Mouse (Mus musculus): ENCODE results near the gene 2310009B15Rik. TPM values are rescaled to one million over a fixed set of nuclear protein-coding genes. Genes with fewer than 3 reads are reported as not detected.

Gene 2310009B15Rik
- polyA plus RNA-seq, 1 experiment from 2014 or later, result 65.0 TPM

- Histone ChIP-seq H3K9me3 (no peaks in the 10 kb centered on the region), H3K4me3 (replicated peaks) (no peak overlapping the region), H3K9ac (replicated peaks) (no peak overlapping the region; the same call in 1 of the 2 replicates), H3K4me1 (replicated peaks) (peaks cover 52% of the 10 kb centered on the region), H3K4me2 (peak overlapping the region; percentile 71), H3K27me3 (peaks cover 64% of the 10 kb centered on the region), H3K36me3 (peaks cover 10% of the 10 kb centered on the region; the same call in 1 of the 2 replicates), H3K27ac (no peak overlapping the region)
- 5% methylated on average over 8 of the region's 8 CpGs for WGBS
- no peak for ATAC-seq (ENCODE audit: insufficient number of reproducible peaks, insufficient read depth, low FRiP score, low TSS enrichment, low read depth)
These were observed 7.0 kb downstream of the 2310009B15Rik start for GRCm38 (mm10) chr1:138849531-138850160.

GRCm38 (mm10) chr1:138848511-138849109, 8.0 kb downstream of the 2310009B15Rik start, which contains the start of gene Lhx9:
TSS of gene Lhx9 (minus strand) at chr1:138848577.
- Histone ChIP-seq H3K4me3 (replicated peaks) (peak within 1 kb of the TSS; percentile 45), H3K9me3 (no peaks in the 10 kb centered on the region), H3K27me3 (peaks cover 70% of the 10 kb centered on the region), H3K4me1 (replicated peaks) (peaks cover 49% of the 10 kb centered on the region), H3K4me2 (peak within 1 kb of the TSS; percentile 71), H3K36me3 (peaks cover 10% of the 10 kb centered on the region; the same call in 1 of the 2 replicates), H3K27ac (peak within 1 kb of the TSS; percentile 84), H3K9ac (replicated peaks) (peak within 1 kb of the TSS; percentile 63)
- peak; percentile 69 for ATAC-seq (ENCODE audit: insufficient number of reproducible peaks, insufficient read depth, low FRiP score, low TSS enrichment, low read depth)
- under 1% methylated on average over 33 of the region's 33 CpGs for WGBS

- peak overlapping the region; percentile 63 for H3K9ac ChIP-seq (replicated peaks)
- peak; percentile 16; the same call in 1 of the 2 replicates for ATAC-seq (ENCODE audit: insufficient number of reproducible peaks, insufficient read depth, low FRiP score, low TSS enrichment, low read depth)
- no peaks in the 10 kb centered on the region for H3K9me3 ChIP-seq
- H3K4me1 ChIP-seq (replicated peaks), result peaks cover 50% of the 10 kb centered on the region
- H3K27me3 ChIP-seq, result peaks cover 70% of the 10 kb centered on the region
- H3K27ac ChIP-seq, result peak overlapping the region; percentile 84
- H3K4me2 ChIP-seq, result peak overlapping the region; percentile 71
- peaks cover 10% of the 10 kb centered on the region; the same call in 1 of the 2 replicates for H3K36me3 ChIP-seq
- WGBS, result 0% methylated on average over 16 of the region's 16 CpGs
- H3K4me3 ChIP-seq (replicated peaks), result peak overlapping the region; percentile 45
These were observed 8.6 kb downstream of the 2310009B15Rik start for GRCm38 (mm10) chr1:138848026-138848425.

- no peaks in the 10 kb centered on the region for H3K9me3 ChIP-seq
- WGBS, result under 1% methylated on average over 21 of the region's 21 CpGs
- H3K36me3 ChIP-seq, result peaks cover 10% of the 10 kb centered on the region; the same call in 1 of the 2 replicates
- H3K4me3 ChIP-seq (replicated peaks), result peak overlapping the region; percentile 45
- ATAC-seq (ENCODE audit: insufficient number of reproducible peaks, insufficient read depth, low FRiP score, low TSS enrichment, low read depth), result no peak
- H3K4me1 ChIP-seq (replicated peaks), result peaks cover 46% of the 10 kb centered on the region
- H3K27ac ChIP-seq, result peak overlapping the region; percentile 84
- H3K4me2 ChIP-seq, result peak overlapping the region; percentile 71
- H3K9ac ChIP-seq (replicated peaks), result peak overlapping the region; percentile 63
- peaks cover 70% of the 10 kb centered on the region for H3K27me3 ChIP-seq
These were observed 9.5 kb downstream of the 2310009B15Rik start for GRCm38 (mm10) chr1:138847146-138847545.

- peaks cover 46% of the 10 kb centered on the region for H3K4me1 ChIP-seq (replicated peaks)
These were observed 10.1 kb downstream of the 2310009B15Rik start for GRCm38 (mm10) chr1:138846581-138846980.

GRCm38 (mm10) chr1:138846131-138846530, 10.5 kb downstream of the 2310009B15Rik start:
- Histone ChIP-seq H3K4me1 (replicated peaks) (peaks cover 46% of the 10 kb centered on the region), H3K9me3 (no peaks in the 10 kb centered on the region), H3K27ac (peak overlapping the region; percentile 77), H3K4me3 (replicated peaks) (peak overlapping the region; percentile 45), H3K27me3 (peaks cover 64% of the 10 kb centered on the region), H3K36me3 (peaks cover 3% of the 10 kb centered on the region; the same call in 1 of the 2 replicates), H3K9ac (replicated peaks) (peak overlapping the region; percentile 63), H3K4me2 (peak overlapping the region; percentile 71)
- 6% methylated on average over 12 of the region's 12 CpGs for WGBS
- ATAC-seq (ENCODE audit: insufficient number of reproducible peaks, insufficient read depth, low FRiP score, low TSS enrichment, low read depth), result no peak

More at GRCm38 (mm10) chr1:138846581-138846980, 10.1 kb downstream of the 2310009B15Rik start:
- Histone ChIP-seq H3K4me3 (replicated peaks) (peak overlapping the region; percentile 45), H3K4me2 (peak overlapping the region; percentile 71), H3K27ac (peak overlapping the region; percentile 77; the same call in 1 of the 2 replicates), H3K27me3 (peaks cover 68% of the 10 kb centered on the region), H3K9me3 (no peaks in the 10 kb centered on the region), H3K36me3 (peaks cover 8% of the 10 kb centered on the region; the same call in 1 of the 2 replicates), H3K9ac (replicated peaks) (peak overlapping the region; percentile 63)
- 5% methylated on average over 9 of the region's 9 CpGs for WGBS
- ATAC-seq (ENCODE audit: insufficient number of reproducible peaks, insufficient read depth, low FRiP score, low TSS enrichment, low read depth), result no peak

GRCm38 (mm10) chr1:138845481-138845880, 11.2 kb downstream of the 2310009B15Rik start:
- peak overlapping the region; percentile 63; the same call in 1 of the 2 replicates for H3K9ac ChIP-seq (replicated peaks)
- H3K4me1 ChIP-seq (replicated peaks), result peaks cover 43% of the 10 kb centered on the region
- no peaks in the 10 kb centered on the region for H3K9me3 ChIP-seq
- ATAC-seq (ENCODE audit: insufficient number of reproducible peaks, insufficient read depth, low FRiP score, low TSS enrichment, low read depth), result no peak
- no peaks in the 10 kb centered on the region for H3K36me3 ChIP-seq
- peak overlapping the region; percentile 71 for H3K4me2 ChIP-seq
- WGBS, result 24% methylated on average over 3 of the region's 3 CpGs
- H3K27ac ChIP-seq, result peak overlapping the region; percentile 77; the same call in 1 of the 2 replicates
- H3K27me3 ChIP-seq, result peaks cover 57% of the 10 kb centered on the region
- peak overlapping the region; percentile 45 for H3K4me3 ChIP-seq (replicated peaks)

- no peak; the same call in 1 of the 2 replicates for ATAC-seq (ENCODE audit: insufficient number of reproducible peaks, insufficient read depth, low FRiP score, low TSS enrichment, low read depth)
- no peaks in the 10 kb centered on the region for H3K9me3 ChIP-seq
- peak overlapping the region; percentile 98 for H3K27ac ChIP-seq
- peak overlapping the region; percentile 71 for H3K4me2 ChIP-seq
- peaks cover 59% of the 10 kb centered on the region for H3K27me3 ChIP-seq
- 5% methylated on average over 3 of the region's 3 CpGs for WGBS
- peaks cover 48% of the 10 kb centered on the region for H3K4me1 ChIP-seq (replicated peaks)
- peaks cover 4% of the 10 kb centered on the region; the same call in 1 of the 2 replicates for H3K36me3 ChIP-seq
- peak overlapping the region; percentile 98 for H3K9ac ChIP-seq (replicated peaks)
- H3K4me3 ChIP-seq (replicated peaks), result peak overlapping the region; percentile 69
These were observed 12.5 kb downstream of the 2310009B15Rik start for GRCm38 (mm10) chr1:138844166-138844565.

GRCm38 (mm10) chr1:138843361-138844091, 13.1 kb downstream of the 2310009B15Rik start:
- peaks cover 46% of the 10 kb centered on the region for H3K4me1 ChIP-seq (replicated peaks)
- H3K9ac ChIP-seq (replicated peaks), result peak overlapping the region; percentile 98
- WGBS, result 1% methylated on average over 35 of the region's 35 CpGs
- H3K36me3 ChIP-seq, result peaks cover 4% of the 10 kb centered on the region; the same call in 1 of the 2 replicates
- peak overlapping the region; percentile 69 for H3K4me3 ChIP-seq (replicated peaks)
- H3K9me3 ChIP-seq, result no peaks in the 10 kb centered on the region
- H3K4me2 ChIP-seq, result peak overlapping the region; percentile 71
- H3K27me3 ChIP-seq, result peaks cover 55% of the 10 kb centered on the region
- 0 out of 2 replicates have a peak, but pooled peaks have one; percentile 11 for ATAC-seq (ENCODE audit: insufficient number of reproducible peaks, insufficient read depth, low FRiP score, low TSS enrichment, low read depth)
- H3K27ac ChIP-seq, result peak overlapping the region; percentile 98

- Histone ChIP-seq H3K9ac (replicated peaks) (peak overlapping the region; percentile 98), H3K9me3 (no peaks in the 10 kb centered on the region), H3K4me3 (replicated peaks) (peak overlapping the region; percentile 69), H3K4me1 (replicated peaks) (peaks cover 46% of the 10 kb centered on the region), H3K27ac (peak overlapping the region; percentile 98), H3K36me3 (peaks cover 4% of the 10 kb centered on the region; the same call in 1 of the 2 replicates), H3K27me3 (peaks cover 55% of the 10 kb centered on the region), H3K4me2 (peak overlapping the region; percentile 71)
- ATAC-seq (ENCODE audit: insufficient number of reproducible peaks, insufficient read depth, low FRiP score, low TSS enrichment, low read depth), result no peak
- 2% methylated on average over 10 of the region's 10 CpGs for WGBS
These were observed 13.9 kb downstream of the 2310009B15Rik start for GRCm38 (mm10) chr1:138842756-138843155.
